Mouse (Mus musculus) kidney, postnatal 14 days (tissue): ENCODE results near the gene Lmx1b.

Source experiments
- DNase-seq: peaks from one replicate; pipeline ENCODE4 v3.0.0; 2022; ENCODE audit warnings: mixed read lengths

Gene Lmx1b

DNA sequence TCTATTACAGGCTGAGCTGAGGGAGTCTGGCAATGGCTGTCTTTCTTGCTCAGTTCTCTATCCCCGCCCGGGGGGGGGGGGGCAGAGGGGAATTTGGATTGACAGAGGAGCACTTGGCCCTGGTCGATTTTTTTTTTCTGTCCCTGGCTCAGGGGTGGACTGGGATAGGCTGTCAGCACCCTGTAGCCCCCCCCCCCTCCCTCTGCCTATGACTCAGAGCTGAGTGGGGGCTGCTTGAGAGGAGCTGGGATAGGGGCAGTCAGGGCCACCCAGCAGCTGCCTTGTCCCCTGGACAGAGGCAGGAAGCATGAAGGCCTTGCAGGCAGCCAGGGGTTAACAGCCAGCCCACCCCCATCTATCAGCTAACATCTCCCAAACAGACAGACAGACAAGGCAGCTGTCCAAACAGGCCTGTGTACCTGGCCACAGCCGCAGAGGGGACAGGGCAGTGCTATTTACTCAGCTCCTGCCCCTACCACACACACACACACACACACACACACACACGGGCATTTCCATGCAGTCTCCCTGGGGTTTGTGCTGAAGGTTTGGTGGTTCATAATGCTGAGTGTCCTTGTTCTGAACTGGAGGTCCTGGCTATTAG, 57.8 kb downstream of the Lmx1b start:
- no peak for DNase-seq

- DNase-seq: no peak
These were observed 58.4 kb downstream of the Lmx1b start for GRCm38 (mm10) chr2:33581866-33582265.

GRCm38 (mm10) chr2:33581449-33581777, 58.9 kb downstream of the Lmx1b start:
- DNase-seq: no peak

GRCm38 (mm10) chr2:33580697-33581448, 59.4 kb downstream of the Lmx1b start:
- DNase-seq: no peak

DNA sequence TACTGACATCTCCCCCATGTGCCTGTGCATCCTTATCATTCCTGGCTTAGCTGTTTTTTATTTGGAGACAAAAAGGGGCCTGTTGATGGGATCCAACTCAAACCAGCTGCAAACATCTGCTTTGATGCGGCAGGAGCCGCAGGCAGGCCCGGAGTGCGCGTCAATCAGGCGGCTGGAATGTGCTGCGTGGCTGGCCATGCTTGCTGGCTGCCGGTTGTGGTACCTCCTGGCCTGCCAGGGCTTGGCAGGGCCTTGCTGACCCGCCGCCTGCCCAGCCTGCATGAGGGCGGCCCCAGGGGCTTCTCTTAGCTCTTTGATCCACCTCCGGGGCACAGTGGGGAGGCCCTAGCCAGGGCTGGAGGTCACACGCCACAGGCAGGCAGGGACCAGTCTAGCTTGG, 64.9 kb downstream of the Lmx1b start:
- peak; percentile 23 for DNase-seq

DNA sequence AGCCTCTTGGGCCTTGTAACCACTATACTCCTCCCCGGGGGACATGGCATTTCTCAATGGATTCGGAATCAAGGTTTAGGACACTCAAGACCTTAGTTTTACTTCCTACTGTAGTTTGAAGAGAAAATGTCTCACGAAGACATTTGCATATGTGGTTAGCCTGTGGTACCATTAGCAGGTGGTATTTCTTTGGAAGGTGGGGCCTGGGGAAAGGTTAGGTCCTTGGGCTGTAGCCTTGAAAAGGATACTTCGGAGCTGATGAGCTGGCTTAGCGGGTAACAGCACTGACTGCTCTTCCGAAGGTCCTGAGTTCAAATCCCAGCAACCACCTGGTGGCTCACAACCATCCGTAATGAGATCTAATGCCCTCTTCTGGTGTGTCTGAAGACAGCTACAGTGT, 67.2 kb downstream of the Lmx1b start:
- no peak for DNase-seq

DNA sequence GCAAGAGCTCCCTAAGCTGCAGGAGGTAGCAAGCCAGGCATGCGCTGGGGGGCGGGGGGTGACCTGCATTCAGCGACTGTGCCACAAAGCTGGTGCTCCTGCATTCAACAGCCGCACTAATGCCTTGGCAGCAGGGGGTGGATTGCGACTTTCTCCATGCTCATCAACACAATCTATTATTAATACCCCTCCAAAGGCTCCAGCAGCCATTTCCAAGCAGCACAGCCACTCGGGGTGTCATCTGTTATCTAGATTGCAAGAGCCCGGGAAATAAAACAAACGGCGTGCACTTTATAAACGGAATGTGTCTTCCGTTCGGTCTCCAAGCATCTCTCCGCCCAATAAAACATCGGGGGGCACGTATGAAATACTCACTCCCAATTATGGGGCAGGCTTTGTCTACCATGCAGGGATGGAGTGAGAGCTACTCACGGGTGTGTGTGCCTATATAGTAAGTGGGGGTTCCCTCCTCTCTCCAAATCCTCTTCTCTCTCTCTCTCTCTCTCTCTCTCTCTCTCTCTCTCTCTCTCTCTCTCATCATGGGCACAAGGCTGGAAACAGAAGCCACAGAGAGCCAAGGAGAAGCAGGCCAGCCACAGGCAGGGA, 69.0 kb downstream of the Lmx1b start:
- no peak for DNase-seq

GRCm38 (mm10) chr2:33569698-33570097, 70.6 kb downstream of the Lmx1b start:
- DNase-seq: no peak

DNA sequence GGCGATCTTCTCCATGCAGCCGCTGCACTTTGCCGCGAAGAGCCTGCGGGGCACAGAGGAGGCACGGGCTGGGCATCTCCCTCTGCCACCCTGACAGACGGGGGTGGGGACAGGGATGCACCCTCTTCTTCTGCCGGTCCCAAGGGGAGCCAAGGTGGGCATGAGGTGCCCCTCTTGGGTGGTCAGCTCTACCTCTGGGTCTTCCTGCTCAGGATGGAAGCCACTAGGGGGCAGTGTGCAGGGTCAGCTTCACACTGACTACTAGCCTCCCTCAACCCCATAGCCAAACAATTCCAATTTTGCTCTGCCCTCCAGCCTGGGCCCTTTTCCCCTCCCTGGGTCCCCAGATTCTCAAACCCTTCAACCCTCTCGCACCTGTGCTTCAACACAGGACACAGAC, 71.1 kb downstream of the Lmx1b start:
- DNase-seq: no peak

DNA sequence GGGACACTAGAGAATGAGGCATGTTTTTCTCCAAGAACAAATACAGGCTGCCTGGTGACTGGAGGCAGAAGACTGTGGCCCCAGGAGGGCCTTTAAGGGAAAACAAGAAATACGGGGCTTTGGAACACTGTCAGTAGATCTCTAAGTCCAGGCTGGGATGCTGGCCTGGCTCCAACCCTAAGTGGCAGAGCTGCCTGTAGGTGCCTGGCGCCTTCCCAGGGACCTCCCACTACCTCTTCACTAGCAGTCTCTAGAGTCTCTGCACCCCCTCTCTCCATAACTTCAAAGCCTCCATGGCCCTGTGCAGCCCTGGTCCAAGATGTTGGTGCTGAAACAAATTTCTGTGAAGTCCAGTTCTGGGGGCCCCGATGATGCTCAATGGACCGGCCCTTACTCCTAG, 74.4 kb downstream of the Lmx1b start:
- DNase-seq: no peak

DNA sequence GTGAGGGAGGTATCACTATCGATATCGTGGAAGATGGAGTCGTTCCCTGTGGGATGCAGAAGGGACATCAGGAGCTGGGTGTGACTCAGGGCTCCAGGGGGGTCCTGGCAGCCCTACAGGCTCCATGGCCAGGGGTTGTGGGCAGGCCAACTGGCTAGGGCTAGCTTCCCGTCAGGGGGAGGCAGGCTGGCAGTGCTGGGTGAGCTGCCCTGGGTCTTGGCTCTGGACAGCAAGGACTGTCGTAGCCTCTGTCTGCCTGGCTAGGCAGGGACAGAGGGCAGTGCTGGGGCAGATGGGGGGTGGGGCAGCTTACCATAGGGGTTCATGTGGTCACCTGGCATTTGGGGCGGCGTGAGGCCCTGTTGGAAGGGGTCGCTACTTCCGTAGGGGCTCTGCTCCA, 75.6 kb downstream of the Lmx1b start:
- DNase-seq: no peak

DNA sequence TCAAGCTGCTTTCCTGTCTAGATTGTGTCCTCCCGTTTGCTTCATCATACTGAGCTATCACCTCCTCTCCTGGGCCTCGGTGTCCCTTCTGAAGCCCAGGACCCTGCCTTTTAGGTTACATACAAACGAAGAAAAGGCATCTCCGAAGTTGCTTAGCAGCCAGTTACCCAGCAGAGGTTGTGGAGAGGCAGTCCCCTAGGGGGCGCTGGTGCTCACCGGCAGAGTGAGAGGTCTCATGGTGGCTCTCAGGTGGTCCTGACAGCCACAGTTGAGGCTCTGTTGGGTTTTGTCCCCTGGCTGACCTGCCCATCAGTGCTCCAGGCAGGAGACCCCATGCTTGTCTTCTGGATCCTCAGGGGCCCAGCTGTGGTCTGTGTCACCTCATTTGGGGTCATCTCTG, 80.6 kb downstream of the Lmx1b start:
- peak; percentile 32 for DNase-seq

DNA sequence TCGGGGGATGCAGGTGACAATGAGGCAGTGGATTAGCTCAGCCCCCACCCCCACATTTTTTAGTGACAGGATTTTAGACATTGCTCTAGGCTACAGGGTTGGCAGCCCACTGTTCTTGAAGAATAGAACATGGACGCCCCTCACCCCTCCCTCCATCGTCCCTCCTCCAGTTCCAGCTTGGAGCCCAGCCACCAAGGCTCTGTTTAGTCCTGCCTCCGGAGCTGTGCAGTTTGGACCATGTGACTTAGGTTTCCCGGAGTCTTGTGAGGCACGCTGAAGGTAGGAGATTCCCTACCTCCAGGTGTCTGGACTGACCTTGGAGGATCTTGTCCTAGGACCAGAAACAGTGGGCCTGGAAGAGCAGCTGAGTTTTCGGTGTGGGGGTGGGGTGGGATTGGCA, 81.0 kb downstream of the Lmx1b start:
- no peak for DNase-seq

- peak; percentile 80 for DNase-seq
These were observed 82.1 kb downstream of the Lmx1b start for GRCm38 (mm10) chr2:33558233-33558632.

- no peak for DNase-seq
These were observed 84.7 kb downstream of the Lmx1b start for GRCm38 (mm10) chr2:33555573-33555972.

DNA sequence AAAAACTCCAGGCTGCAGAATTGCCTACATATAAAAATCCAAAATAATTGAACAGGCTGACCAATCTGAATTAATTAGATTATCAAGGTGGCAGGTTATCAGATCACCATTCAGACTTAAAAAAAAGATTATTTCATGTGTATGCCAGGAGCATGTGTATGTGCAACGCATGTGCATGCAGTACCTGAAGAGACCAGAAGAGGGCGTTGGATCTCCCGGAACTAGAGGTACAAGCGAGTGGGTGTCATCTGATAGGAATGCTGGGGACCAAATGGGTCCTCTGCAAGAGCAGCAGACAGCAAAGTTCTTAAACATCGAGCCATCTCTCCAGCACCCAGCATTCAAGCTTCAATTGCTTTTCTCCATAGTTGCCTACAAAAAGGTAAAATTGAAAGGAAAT, 87.6 kb downstream of the Lmx1b start:
- no peak for DNase-seq

DNA sequence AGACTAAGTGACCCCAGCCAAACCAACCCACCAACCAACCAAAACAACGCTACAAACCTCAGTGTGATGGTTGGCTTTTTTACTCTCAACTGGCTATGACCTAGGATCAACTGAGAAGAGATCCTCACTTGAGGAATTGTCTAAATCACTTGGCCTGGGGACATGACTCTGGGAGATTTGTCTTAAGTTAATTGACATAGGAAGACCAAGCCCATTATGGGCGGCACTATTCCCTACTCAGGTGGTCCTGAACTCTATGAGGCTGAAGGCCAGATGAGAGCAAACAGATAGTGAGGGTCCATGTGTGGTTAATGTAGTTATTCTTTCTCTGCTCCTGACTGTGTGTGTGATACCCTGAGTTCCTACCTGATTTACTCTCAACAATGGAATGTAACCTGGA, 92.7 kb downstream of the Lmx1b start:
- no peak for DNase-seq

DNA sequence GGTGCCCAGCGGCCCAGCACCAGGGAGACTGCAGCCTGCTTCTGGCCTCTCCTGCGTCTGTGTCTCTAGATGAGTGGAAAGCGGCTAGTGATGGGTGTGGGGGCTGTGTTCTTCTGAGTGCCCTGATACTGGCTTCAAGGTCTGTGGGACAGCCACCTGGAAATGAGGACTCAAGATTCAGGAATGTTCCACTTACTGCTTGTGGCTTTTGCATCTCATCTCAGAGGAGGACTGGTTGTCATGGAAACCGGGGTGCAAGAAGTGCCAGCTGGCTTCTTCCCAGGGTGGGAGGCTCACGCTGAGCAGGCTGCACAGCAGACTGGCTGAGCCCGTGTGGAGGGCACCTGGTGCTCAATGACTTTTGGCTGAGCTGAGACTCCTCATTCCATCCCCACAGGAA, 93.4 kb downstream of the Lmx1b start:
- DNase-seq: peak; percentile 74

DNA sequence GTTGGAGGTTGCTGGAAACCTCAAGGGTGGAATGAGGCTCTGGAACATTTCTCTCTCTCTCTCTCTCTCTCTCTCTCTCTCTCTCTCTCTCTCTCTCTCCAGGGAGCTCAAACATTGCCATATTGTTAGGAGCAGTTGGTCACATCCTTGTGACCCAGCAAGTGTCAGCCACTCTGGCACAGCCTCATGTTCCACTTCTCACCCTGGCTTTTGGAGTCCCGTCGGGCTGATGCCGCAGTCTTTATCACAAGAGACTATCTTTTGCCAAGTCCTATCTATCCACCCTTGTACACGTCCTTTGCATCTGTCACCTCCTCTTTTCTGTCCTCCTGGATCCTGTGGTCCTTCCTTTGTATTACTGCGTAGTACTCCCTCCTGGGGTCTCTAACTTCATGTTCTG, 94.3 kb downstream of the Lmx1b start:
- DNase-seq: no peak

GRCm38 (mm10) chr2:33544781-33545566, 95.3 kb downstream of the Lmx1b start:
- DNase-seq: no peak

DNA sequence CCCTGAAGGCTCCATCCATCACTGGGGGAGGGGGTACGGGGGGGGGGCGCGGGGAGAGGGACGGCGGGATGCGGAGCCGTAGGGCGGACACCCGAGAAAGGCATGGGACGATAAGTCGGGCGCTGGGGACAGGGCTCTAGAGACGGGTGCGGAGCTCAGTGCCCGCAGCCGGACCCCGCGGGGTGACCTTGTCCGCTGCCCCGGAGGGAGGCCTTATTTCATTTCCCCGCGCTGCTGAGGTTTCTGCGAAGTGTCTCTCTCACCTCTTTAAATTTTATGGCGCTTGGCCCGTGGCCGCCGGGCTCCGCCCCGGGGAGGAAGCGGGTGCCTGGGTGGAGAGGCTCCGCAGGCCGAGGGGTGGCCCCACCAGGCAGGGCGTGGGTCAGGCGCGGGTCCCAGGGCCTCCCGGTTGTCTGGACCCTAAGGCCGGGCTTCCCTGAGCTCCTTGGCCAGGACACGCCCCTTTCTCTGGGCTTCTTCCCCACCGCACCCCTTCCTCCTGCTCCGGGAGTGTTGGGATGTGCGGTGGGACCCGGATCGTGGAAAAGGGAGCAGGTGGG, 96.0 kb downstream of the Lmx1b start:
- peak; percentile 33 for DNase-seq

GRCm38 (mm10) chr2:33543429-33544202, 96.7 kb downstream of the Lmx1b start:
- DNase-seq: peak; percentile 29
